Mouse (Mus musculus): ENCODE results near the gene Gm45234.

Gene Gm45234

DNA sequence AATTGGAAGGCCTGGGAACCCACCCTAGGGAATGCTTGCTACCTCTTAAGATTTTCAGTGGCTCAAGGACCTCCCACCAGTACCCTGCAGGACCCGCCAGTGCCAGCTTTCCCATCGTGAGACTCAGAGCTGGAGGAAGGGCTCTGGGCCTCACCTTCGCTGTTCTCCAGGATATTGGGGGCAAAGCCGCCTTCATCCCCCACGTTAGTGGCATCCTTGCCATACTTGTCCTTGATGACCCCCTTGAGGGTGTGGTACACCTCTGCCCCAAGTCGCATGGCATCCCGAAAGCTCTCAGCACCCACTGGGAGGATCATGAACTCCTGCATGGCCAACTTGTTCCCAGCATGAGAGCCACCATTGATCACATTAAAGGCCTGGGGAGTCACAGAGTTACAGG lies 10.1 kb upstream of the Gm45234 start:
- no peak for DNase-seq (ENCODE audit: low spot score)

- peak; percentile 76 for DNase-seq (ENCODE audit: low spot score)
These were observed 3.4 kb upstream of the Gm45234 start for GRCm38 (mm10) chr6:124759259-124759658.

DNA sequence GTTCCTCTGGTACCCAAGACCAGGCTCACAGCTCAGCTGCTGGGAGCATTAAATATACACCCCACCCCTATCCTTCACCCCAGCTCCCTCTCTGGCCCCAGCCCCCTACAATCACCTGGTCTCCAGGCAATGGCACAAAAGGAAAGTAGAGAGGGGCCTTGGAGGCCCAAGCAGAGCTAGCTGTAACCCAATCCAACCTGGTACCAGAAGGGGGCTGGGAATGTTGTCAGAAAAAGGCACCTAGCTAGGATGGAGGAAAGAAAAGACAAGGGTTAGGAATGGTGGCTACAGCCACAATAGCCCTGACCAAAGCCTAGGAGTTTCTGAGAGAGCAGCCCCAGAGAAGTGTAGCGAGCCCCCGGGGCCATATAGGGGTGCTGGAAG lies 3.0 kb upstream of the Gm45234 start:
- DNase-seq (ENCODE audit: low spot score) = no peak

DNA sequence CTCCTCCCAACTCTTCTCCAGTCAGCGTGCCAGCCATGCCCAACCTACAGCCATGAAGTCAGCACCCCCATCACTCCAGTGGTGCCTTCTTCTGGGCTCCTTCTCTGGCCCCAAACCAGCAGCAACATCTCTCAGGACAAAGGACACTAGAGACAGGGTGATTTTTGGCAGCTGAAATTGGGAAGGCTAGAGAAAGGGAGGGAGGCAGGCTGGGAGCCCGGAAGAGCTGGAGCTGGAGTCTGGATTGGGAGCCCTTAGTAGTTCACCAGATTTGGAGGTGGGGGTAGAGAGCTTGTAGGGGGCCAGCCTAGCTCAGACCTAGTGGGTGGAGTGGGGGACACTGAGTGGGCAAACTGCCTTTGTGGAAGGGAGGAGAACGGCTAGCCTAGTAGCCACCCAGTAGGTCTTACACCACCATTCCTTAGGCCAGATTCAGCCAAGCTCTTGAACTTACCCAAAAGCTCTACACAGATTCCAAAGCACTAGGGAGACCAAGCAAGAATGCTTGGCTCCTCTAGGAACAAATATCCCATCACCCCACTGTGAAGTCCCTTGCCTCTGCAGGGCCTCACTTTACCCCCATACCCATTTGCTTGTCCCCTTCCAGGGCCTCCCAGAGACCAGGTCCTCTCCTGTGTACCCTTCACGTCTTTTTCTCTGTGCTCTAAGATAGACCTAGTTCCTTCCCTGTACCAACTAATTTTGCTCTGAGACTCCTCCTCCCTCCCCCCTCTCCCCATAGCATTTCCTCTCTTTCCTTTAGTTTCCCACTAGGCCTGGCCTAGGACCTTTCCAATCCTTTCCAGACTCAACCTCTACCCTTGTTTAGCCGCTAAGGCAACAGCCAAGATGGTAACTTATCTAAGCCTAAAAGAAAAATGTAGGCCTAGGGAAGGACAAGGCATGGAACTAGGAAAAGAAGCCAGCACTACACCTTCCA lies 2.4 kb upstream of the Gm45234 start:
- DNase-seq (ENCODE audit: low spot score) = no peak

DNA sequence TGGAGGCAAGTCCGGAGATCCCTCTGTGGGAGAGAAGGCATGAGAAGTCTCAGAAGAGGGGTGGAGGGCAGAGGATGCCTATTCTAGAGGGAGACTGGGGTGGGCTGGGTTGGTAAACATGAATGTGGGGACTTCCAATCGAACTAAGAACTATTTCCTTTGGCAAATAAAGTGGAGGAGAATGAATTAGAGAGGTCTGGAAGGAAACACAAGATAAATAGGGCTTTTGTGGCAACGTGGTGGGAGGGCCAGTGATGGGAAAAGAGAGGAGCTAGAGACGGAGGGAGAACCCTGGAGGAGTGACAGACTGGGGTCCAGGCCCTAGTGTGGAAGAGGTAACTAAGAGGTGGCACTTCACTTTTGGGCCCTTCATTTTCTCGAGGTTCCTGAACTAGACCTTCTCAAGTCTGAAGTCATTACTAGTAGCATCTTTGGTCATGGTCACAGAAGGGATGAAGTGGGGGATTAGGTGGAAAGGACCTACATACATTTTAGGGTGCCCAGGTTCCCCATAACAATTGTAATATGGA lies 1.6 kb upstream of the Gm45234 start:
- no peak for DNase-seq (ENCODE audit: low spot score)

DNA sequence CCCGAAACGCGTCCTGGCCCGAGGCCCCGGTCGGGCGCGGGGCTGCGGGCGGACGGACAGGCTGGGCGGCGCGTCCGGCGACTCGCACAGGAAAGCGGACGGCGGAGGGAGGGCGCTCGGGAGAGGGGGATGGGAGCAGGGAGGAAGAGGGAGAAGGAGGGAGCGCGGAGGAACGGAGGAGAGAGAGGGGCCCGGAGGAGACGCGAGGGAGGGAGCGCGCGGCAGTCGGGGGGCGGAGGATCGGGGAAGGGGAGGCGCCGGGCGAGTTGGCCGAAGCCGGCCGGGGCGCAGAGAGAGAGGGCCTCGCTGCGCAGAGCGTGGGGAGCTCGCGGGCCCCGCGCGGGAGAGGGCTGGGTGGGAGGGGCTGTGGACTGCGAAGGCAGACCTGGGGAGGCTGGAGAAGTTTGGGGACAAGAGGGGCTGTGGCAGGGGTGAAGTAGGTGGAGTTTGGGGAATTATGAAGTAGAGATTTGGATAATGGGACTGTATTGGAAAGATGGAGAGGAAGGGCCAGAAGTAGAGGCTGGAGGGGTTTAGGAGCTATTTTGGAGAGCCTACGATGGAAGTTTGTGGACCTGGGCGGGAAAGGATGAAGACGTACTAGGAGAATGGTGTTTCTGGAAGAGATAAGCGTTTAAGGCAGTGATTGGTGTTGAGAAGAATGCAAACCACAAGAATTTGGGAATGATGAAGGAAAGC lies 980 bp upstream of the Gm45234 start:
- DNase-seq (ENCODE audit: low spot score) = peak; percentile 86

DNA sequence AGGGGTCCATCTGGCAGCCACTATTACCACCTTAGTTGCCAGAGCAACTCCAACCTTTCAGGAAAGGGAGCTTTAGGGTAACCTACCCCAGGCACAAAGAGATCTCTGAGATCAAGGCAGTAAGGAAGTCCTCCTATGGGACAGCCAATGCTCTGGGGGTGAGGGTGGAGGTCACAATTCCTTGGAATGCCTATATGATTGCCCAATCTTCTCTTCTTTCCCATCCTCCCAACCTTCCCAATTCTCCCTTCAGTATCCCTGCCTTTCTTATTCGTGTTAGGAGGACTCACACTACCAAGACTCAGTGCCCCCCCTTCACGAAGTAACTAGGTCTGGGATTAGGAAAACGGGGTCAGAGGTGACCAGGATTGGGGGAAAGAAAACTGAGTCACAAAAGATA lies 515 bp downstream of the Gm45234 start:
- no peak for DNase-seq (ENCODE audit: low spot score)

DNA sequence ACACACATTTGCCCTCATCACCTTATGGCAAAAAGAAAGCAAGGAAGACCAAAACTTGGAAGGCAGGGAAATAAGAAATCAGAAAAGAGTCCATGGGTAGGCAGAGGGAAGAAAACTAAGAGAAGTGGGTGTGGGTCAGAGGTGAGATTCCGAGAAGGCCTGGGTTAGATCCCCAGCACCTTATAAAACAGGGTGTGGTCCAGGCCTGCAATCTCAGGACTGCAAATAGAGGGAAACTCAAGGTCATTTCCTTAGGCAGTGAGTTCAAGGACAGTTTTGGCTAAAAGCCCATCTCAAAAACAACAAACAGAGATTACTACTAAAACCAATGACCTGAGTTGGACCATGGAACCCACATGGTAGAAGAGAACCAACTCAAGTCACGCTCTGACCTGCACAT lies 2.0 kb downstream of the Gm45234 start:
- no peak for DNase-seq (ENCODE audit: low spot score)

DNA sequence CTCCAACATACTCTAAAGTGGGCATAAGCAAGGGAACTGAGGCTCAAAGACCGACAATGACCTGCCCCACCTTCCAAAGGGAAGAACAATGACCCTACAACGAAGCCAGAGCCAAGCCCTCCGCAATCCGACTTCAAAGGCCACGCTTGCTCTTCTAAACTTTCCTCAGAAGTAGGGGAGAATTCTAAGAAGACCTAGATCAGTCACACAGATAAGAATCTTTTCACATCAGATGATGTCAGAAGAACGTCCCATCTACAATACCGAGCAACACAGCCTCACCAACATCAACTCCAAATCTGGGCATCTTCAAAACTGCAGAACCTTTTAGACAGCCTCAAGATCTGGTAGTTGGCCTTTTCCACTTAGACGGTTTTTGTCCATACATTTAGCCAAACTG lies 5.4 kb downstream of the Gm45234 start:
- DNase-seq (ENCODE audit: low spot score) = no peak

GRCm38 (mm10) chr6:124746654-124747632 lies 8.9 kb downstream of the Gm45234 start:
- DNase-seq (ENCODE audit: low spot score) = no peak

DNA sequence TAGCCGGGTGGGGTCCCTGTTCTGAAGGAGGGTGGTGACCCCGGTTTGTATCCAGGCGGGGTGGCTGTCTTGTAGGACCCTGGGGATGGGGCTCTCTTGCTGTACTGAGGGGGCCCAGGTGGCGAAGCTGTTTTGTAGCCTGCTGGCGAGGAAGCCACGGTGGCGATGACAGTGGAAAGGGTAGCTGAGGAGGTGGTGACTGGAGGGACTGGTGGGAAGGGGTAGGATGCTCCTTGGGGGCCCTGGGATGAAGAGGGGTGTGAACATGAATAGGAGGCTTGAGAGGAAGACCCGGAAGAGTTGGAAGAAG lies 9.6 kb downstream of the Gm45234 start:
- DNase-seq (ENCODE audit: low spot score) = peak; percentile 42

- peak; percentile 88 for DNase-seq (ENCODE audit: low spot score)
These were observed 10.1 kb downstream of the Gm45234 start for GRCm38 (mm10) chr6:124745490-124746295.

DNA sequence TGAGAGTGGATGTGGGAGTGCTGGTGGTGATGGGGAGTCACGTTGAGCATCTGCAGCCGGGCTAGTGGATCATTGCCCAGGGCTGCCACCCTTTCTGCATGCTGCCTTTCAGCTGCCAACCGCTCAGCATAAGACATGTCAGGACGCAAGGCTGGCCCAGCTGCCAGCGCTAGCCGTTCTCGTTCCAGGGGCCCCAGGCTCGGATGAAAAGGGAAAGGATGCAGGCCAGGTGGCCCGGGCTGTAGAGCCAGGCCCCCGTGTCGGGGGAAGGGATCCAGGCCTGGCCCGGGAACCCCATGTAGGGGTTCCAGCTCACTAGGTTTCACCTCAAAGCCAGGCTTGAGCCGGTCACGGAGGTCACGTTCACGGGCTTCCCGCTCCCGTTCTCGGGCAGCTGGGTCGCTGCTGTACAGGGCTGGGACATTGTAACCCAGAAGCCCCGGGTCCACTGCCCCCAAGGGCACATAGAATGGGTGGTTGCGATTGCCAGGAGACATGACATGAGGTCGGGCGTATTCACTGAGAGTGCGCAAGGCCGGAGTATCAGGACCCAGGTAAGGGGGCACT lies 11.0 kb downstream of the Gm45234 start:
- DNase-seq (ENCODE audit: low spot score) = no peak

DNA sequence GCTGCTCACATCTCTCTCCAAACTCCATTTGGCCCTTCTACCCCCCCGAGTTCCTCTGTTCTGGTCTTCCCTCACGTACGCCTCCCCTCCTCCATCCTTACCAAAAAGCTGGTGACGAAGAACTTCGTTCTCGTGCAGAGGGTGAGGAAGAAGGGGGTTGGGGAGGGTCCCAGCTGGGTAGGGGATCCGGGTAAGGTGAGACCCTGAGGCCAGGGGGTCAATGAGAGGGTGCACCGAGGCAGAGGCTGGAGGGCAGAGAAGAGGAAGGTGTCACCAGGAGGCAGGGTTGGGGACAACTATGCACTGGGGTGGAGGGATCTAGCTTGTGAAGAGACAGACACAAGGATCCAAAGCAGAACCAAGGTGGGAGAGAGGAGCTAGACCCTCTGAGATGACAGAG lies 12.2 kb downstream of the Gm45234 start:
- no peak for DNase-seq (ENCODE audit: low spot score)

GRCm38 (mm10) chr6:124742839-124743514 lies 12.8 kb downstream of the Gm45234 start:
- no peak for DNase-seq (ENCODE audit: low spot score)

DNA sequence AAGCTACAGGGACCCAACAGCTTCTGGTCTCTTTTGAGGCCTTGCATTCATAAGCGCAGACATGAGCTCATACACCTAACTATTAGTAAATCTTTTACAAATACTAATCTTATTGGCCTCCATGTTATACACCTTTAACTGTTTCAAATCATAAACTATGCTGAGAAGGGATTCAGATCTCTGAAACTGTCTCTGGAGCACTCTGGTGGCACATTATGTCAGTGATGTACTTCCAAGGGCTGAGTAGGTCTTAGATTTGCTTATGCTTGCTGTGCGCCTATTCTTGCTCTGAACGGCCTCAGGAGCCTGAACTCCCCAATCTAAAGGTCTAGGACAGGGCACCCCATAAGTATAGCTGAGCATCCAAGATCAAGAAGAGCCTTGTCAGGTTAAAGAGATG lies 14.0 kb downstream of the Gm45234 start:
- DNase-seq (ENCODE audit: low spot score) = no peak

DNA sequence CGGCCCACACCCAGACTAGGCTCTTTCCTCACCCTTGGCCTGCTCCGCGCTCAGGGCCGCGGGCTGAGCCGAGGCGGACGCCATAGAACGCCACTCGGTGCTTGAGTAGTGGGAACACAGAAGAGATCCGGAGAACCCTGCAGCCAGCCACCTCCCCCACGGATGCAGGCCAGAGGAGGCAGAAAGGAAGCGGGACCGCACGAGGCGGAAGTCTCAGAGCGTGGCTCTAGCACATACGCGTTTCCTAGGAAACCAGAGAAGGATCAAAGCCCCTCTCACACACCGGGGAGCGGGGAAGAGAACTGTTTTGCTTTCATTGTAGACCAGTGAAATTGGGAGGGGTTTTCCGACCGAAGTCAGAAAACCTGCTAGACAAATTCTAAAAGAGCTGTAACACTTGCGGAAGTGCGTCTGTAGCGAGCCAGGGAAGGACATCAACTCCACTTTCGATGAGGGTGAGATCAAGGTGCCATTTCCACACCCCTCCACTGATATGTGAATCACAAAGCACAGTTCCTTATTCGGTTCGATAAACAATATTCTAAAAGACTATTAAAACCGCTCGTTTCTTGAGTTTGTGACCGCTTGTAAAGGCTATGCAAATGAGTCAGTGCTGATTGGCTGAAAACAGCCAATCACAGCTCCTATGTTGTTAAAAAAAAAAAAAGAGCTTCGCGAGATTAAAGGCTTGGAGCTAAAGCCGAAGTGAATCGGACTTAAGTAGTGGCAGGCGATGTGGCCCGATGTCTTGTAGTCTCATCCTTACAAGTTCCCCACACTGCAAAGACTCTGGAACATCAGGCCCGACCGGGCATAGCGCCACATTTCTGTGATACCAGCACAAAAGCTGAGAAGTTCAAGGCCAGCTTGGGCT lies 14.7 kb downstream of the Gm45234 start, which contains the start of gene Grcc10:
Grcc10 (minus strand) TSS at position 487 of the 874 bp plus-strand sequence.
- DNase-seq (ENCODE audit: low spot score) = peak; percentile 85

DNA sequence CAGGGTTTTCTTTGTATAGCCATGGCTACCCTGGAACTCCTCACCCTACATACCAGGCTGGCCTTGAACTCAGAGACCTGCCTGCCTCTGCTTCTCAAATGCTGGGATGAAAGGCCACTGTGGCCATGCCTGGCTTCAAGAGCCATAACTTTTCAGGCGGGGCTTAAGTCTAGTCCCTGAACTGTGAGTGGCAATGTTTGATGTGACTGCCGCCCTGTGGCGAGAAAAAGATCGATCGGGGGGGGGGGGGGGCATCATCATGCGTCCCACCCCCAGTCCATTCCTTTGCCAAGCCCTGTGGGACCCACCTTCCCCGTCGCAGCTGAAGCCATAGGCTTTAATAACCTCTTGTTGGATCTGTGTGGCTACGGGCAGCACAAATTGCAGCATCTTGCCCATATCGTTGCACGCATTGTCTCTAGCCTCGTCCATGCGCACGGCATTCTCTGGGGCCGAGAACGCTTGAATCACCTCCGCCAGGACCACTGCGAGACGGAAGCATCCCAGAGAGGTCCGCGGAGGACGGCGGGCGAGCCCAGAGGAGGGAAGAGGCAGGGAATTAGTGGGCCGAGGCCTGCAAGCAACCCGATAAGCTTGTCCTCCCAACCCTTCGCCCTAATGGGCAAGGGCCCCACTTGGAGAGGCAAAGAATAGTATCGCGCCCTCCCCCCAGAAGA lies 15.5 kb downstream of the Gm45234 start:
- DNase-seq (ENCODE audit: low spot score) = no peak

Data from ovary, adult 18-20 months (tissue).